Mouse (Mus musculus) bone marrow, adult 2 months (tissue): ENCODE data around the gene Pard3b. TPM values are rescaled to one million over a fixed set of nuclear protein-coding genes. Genes with fewer than 3 reads are reported as not detected.

Experiments used
- H3K27ac ChIP-seq: fragments of 200-500 bp; 2 replicates; pipeline ENCODE4 v1.5.1; 2012; ENCODE audit warnings: low read depth, mild to moderate bottlenecking, control low read depth, inconsistent platforms, low read length; ENCODE audit not compliant: control insufficient read depth, poor library complexity, insufficient read depth
- H3K4me1 ChIP-seq: fragments of 200-500 bp; 2 replicates; pipeline ENCODE4 v1.6.1; 2011; ENCODE audit warnings: low read length; ENCODE audit not compliant: control insufficient read depth, insufficient read depth
- H3K4me3 ChIP-seq: fragments of 200-500 bp; replicated peaks from 2 replicates; pipeline ENCODE3; 2011; ENCODE audit warnings: mild to moderate bottlenecking, low read depth, low read length, control low read depth; ENCODE audit not compliant: control insufficient read depth
- CTCF ChIP-seq: fragments of 200-500 bp; IDR thresholded peaks from 2 replicates; pipeline ENCODE4 v1.5.1; 2011; ENCODE audit warnings: low read length, control low read depth; ENCODE audit not compliant: control insufficient read depth, insufficient read depth
- POLR2A ChIP-seq: fragments of 200-500 bp; IDR thresholded peaks from 2 replicates; pipeline ENCODE4 v1.6.1; 2011; ENCODE audit warnings: low read depth, mild to moderate bottlenecking, control low read depth, low read length, borderline replicate concordance; ENCODE audit not compliant: control insufficient read depth
- WGBS: fragments of 180-500 bp; shearing (Covaris S2); methylation state at CpG from one replicate; pipeline ENCODE4 v1.1.7; 2018; 5-methylcytosine and 5-hydroxymethylcytosine counted together
- polyA plus RNA-seq: library from polyadenylated mRNA; stranded (reverse); fragments of >200 nt; gene quantifications from 2 replicates; pipeline ENCODE4 v1.2.4, GENCODE M21; 2011; ENCODE audit warnings: low replicate concordance; ENCODE audit not compliant: missing spikeins, insufficient read depth, insufficient read length

Pard3b gene
- polyA plus RNA-seq, 1 experiment = 9.7 TPM

DNA sequence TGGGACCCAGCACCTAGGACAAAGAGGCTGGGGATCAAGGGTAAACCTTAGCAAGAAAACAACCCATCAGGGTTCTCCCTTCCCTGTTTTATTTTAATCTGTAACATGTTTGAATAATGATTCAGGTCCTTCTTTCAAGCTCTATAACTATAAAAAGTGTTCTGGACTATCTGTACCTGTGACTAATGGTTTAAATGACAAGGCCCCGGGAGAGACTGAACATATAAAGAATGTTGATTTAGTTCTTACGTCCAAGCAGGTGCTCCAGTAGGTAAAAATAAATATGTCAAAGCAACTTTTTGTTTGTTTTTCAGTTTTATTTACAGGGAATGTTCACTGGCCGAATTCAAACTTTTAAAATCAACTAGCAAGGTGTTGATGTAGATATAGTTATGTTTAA, 544.0 kb downstream of the Pard3b start:
- Histone ChIP-seq H3K27ac (no peak overlapping the region), H3K4me1 (no peaks in the 10 kb centered on the region), H3K4me3 (no peak overlapping the region)
- TF ChIP-seq POLR2A (no peak), CTCF (no peak)
- 79% methylated on average over 3 of the region's 3 CpGs for WGBS

DNA sequence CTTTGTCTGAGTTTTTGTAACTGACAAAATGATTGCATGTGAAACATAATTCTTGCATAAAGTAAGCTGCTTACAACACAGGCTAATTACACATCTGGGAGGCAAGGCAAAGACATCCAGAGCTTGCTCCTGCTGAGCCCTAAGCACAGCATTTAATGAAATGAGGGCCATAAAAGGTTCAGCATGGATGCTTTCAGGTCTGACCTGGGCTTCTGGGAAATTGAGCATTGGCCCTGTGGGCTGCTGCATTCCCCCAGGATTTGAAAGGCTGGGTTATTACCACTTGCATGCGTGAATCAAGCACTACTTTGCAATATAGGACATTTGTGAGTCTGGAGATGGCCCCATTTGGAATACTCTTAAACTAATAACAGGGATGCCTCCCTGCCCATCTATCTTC, 552.2 kb downstream of the Pard3b start:
- 74% methylated on average over 1 of the region's 1 CpGs for WGBS
- Histone ChIP-seq H3K27ac (no peak overlapping the region), H3K4me3 (no peak overlapping the region), H3K4me1 (no peaks in the 10 kb centered on the region)
- no peak for TF ChIP-seq POLR2A
- TF ChIP-seq CTCF = no peak

DNA sequence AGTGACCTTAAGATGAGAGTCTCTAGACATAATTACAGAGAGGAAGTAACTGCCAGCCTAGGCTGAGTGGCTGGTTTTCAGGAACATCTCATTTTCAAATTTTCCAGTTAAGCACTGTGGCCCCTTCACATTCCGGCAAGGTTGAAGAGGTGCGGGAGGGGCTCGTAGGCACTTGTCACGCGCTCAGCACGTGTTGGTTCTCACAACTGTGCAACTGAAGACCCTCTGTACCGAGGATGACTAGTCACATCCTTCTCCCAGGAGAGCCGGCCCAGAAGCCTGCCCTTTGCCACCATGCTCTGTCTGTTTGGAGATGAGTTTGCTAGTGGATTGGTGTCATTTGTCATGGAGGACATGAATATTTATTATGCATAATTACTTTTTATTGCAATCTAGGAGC, 558.9 kb downstream of the Pard3b start:
- TF ChIP-seq POLR2A = no peak
- TF ChIP-seq CTCF = no peak
- no peak overlapping the region for H3K27ac ChIP-seq
- H3K4me3 ChIP-seq = no peak overlapping the region
- H3K4me1 ChIP-seq = no peaks in the 10 kb centered on the region
- 84% methylated on average over 8 of the region's 8 CpGs for WGBS

DNA sequence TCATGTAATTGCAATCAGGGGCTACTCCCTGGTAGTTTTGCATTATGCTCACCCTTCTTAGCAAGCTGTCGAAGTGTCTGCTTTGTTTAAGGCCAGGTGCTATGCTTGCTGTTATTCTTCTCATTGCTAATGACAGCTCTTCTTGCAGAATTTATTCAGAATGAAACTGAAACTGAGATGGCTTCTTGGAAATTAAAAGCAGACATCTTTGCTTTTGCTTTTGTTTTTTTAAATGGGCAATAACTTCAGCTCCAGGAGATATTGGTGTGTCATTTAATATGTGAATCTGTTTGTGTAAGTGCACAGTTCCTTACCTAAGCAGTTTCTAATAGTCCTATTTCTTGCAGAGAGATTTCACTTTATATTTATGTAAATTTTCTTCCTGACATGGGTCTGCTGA, 562.3 kb downstream of the Pard3b start:
- WGBS = 68% methylated on average over 1 of the region's 1 CpGs
- TF ChIP-seq CTCF (no peak), POLR2A (no peak)
- H3K4me3 ChIP-seq = no peak overlapping the region
- no peaks in the 10 kb centered on the region for H3K4me1 ChIP-seq
- H3K27ac ChIP-seq = no peak overlapping the region

DNA sequence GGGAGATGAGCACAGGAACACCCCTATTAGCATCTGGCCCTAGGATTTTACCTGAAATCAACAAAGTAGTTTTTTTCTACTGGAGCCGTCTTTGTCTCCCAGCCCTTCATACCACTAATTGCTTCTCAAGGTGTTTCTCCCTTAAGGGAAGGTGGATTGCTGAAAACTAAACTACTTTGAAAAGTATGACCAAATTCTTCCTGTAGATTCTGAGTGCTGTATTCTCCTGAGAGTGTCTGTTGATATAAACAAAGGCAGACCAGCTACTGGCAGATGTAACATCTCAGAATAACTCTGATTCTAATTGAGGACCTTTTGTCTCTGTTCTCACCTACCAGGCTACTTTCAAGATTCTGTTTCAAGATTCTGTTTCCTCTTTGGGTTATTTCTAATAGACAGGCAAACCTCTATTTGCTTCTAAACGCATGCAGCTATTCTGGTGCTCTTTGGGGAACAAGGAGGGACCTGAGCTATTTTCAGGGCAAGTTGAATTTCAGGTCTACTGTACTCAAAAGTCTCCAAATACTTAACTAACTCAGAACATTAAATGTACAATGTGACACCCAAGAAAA, 563.1 kb downstream of the Pard3b start:
- TF ChIP-seq POLR2A (no peak), CTCF (no peak)
- H3K4me1 ChIP-seq = no peaks in the 10 kb centered on the region
- no peak overlapping the region for H3K27ac ChIP-seq
- 51% methylated on average over 2 of the region's 2 CpGs for WGBS
- H3K4me3 ChIP-seq = no peak overlapping the region

DNA sequence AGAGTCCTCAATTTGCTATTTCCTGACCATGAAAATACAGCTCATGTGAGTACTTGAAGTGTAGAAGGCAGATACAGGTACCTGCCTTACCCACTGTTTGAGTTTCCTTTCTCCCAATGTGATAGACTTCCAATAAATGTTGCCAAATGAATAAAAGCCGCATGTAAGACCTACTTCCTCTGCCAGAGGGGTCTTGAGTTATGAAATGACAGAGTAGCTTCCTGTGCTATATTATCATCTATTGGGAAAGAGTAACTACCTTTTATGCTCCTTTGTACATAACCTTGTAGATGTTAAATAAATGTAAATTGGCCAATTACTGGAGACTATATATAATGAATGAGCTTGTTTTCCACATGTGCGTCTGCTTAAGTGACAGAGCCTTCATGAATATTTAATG, 574.7 kb downstream of the Pard3b start:
- Histone ChIP-seq H3K4me1 (no peaks in the 10 kb centered on the region), H3K27ac (no peak overlapping the region), H3K4me3 (no peak overlapping the region)
- 49% methylated on average over 2 of the region's 2 CpGs for WGBS
- TF ChIP-seq CTCF = no peak
- no peak for TF ChIP-seq POLR2A

DNA sequence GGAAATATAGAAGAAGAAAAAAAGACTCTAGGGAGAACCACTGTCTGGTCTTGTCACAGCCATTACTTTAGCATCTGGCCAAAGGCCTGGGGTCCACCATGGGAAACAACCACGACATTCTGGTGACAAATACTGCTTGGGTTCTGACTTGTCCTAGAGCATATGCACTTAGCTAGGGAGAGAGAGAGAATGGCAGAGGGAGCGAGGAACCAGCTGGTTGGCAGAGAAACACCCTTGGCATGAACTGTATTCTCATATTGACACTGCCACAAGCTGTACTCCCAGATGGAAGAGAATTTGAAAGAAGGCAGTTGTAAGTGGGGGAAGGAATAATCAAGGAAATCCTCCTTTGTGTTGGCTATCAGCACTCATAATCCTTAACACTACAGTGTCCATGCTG, 577.2 kb downstream of the Pard3b start:
- Histone ChIP-seq H3K4me1 (no peaks in the 10 kb centered on the region), H3K27ac (no peak overlapping the region), H3K4me3 (no peak overlapping the region)
- 62% methylated on average over 2 of the region's 2 CpGs for WGBS
- TF ChIP-seq CTCF (no peak), POLR2A (no peak)

DNA sequence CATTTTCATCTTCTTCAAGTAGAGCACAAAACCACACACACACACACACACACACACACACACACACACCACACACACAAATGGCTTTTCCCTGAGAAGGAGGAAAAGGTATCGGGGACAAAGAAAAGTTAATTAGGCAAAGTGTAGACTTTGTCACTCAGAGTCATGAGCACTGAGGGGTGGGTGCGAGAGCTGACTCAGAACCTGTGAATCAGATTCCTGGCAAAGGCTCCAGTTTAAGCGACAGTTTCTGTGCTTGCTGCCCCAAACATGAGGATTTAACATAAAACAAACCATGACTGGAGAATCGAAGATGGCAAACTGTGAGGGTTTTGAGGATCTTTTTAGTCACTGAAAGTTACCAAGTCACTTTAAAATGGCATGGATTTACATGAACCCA, 577.9 kb downstream of the Pard3b start:
- Histone ChIP-seq H3K4me3 (no peak overlapping the region), H3K4me1 (no peaks in the 10 kb centered on the region), H3K27ac (no peak overlapping the region)
- 87% methylated on average over 4 of the region's 4 CpGs for WGBS
- TF ChIP-seq POLR2A (no peak), CTCF (no peak)

DNA sequence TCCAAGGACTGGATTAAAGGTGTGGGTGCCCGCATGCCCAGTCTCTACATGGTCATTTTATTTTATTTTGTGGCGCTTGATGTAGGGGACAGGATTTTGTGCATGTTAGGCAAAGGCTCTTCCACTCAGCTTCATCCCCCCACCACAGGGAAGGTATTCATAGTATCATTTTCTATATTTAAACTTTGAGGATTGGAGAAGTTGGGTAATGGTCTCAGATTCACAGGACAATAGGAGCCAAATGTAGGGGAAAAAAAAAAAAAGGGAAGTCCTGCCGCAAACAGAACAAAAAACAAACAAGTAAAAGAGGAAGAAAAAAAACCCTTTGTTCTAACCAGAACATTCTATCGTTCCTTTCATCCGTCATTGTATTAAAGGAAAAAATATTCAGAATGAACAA, 590.5 kb downstream of the Pard3b start:
- H3K4me1 ChIP-seq = no peaks in the 10 kb centered on the region
- no peak overlapping the region for H3K4me3 ChIP-seq
- TF ChIP-seq CTCF (no peak), POLR2A (no peak)
- 29% methylated on average over 5 of the region's 5 CpGs for WGBS
- no peak overlapping the region for H3K27ac ChIP-seq

DNA sequence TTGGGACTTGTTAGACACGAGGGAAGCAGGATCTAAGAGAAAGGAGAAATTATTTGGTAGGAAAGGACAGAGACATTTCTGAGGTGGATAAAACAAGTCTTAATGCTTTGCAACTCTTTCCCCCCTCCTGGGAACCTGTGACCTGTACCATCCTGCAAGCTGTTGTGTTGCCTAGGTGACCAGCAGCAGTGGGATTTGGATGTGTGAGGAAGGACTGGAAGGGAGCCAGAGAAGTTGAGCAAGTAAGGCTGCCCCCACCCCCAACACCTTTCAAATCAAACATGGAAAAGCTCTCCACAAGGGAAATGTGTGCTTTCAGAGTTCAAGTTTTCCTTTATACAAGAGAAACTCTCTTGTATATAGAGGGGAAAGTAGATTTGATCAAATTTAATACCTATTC, 595.4 kb downstream of the Pard3b start:
- no peak overlapping the region for H3K4me3 ChIP-seq
- TF ChIP-seq CTCF (no peak), POLR2A (no peak)
- H3K4me1 ChIP-seq = no peaks in the 10 kb centered on the region
- no peak overlapping the region for H3K27ac ChIP-seq
- WGBS = 43% methylated on average over 1 of the region's 1 CpGs
